Mouse (Mus musculus): ENCODE data around the gene Ing3.

- TF ChIP-seq CTCF (IDR thresholded peaks at IDR 0.05; ENCODE audit: low read depth, low read length) (no peak), POLR2A (IDR thresholded peaks at IDR 0.05; ENCODE audit: extremely low read depth, insufficient read depth, low read length) (no peak)
Observed at GRCm38 (mm10) chr6:21924150-21924549, 25.2 kb upstream of the Ing3 start.
